Mouse (Mus musculus) kidney, postnatal 25 days (tissue): Measurements from ENCODE around the gene Agrp.
A peak's percentile ranks its signal among the peaks of the same experiment; 100 is the strongest.

Source experiments
- DNase-seq, 2 experiments: peaks; one replicate each; pipeline ENCODE4 v3.0.0; 2021; ENCODE audit warnings: mixed read lengths in 2 of 2

The Agrp gene

GRCm38 (mm10) chr8:105546384-105547350 is 90.5 kb downstream of the Agrp start:
- peak; percentile 55 to 68 for DNase-seq

GRCm38 (mm10) chr8:105545249-105545648 is 91.9 kb downstream of the Agrp start:
- peak in 1 of 2 experiments; percentile 28 for DNase-seq

GRCm38 (mm10) chr8:105544544-105545205 is 92.5 kb downstream of the Agrp start:
- peak; percentile 67 to 83 for DNase-seq

- DNase-seq, result peak in 1 of 2 experiments; percentile 5
These were observed 93.5 kb downstream of the Agrp start for GRCm38 (mm10) chr8:105543703-105544102.

DNA sequence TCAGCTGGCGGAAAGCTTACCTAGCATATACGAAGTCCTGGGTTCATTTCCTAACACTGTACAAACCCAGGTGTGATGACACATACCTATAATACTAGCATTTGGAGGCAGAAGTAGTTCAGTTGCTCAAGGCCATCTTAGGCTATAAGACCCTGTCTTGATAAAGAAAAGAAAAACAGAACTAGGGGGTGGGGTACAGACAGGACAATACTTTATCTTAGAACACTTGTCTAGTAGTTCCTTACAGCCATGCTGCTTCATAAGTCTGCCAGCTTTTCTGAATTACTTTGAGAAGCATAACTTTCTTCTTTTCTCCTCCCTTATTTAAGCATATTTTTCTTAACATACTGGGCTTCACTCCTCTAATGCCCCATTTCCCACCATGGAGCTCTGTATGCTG is 94.4 kb downstream of the Agrp start:
- no peak for DNase-seq

GRCm38 (mm10) chr8:105542032-105542656 is 95.0 kb downstream of the Agrp start:
- no peak for DNase-seq

DNA sequence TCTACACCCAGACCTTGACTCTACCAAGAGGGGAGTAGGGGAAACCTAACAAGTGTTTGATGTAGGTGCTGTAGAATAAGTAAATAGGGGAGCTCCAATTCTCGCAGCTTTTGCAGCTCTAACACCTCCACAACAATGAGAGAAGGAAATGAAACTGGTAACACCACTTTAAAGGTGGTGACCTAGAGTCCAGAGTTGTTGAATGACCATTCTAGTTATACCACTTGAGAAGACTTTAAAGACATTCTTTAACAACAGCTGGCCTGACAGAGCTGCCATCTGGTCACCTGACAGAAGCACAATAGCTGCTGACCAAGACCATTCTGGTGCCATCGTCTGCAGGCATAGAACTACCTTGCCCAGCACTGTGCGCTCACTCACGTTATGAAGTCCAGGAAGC is 98.3 kb downstream of the Agrp start:
- peak in 1 of 2 experiments; percentile 1 for DNase-seq

DNA sequence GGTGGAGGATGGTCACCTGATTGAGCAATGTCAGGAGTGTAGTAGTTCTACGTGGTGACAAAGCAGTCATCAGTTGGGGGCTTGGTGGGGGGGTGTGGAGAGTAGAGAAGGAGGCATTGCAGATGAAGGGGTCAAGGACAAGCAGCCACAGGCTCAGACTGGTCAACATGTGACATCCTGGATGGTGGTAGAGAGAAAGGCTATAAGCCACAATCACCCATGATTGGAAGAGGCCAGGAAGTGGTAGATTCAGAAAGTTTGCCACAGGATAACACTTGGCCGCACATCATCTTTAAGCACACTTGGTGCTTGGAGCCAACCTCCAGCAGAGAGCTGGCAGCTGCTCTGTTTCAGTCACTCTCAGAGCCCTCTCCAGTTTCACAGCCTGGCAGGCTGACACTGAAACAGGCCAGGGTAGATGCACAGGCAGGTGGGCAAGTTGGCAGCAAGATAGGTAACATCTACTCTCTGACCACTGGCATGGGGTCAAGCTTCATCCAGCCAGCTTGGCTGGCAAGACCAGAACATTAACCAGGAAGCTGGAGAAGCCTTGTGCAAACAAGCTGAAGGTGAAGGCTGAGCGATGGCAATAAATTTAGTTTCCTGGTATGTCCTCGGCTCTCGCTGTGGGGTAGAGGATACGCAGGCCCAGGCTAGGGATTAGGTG is 100.0 kb downstream of the Agrp start:
- DNase-seq, result peak in 1 of 2 experiments; percentile 1

DNA sequence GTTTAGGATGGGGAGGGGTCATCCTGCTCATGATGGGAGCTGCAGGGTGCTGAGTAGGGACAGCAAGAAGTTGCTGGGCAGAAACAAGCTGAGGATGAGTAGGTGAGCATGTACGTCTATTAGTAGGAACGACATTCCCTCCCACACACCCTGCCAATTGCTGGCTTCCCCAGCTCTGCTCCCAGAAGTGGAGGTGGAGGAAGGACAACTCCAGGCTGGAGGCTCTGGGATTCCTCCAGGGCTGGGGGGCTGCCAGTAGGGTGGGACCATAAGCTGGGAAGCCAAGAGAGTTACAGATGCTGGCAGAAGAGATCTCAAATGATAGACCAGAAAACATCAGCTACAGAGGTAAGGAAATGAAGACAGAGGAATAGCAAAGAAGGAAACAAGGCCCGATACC is 100.6 kb downstream of the Agrp start:
- DNase-seq, result peak in 1 of 2 experiments; percentile 1

GRCm38 (mm10) chr8:105533892-105534329 is 103.3 kb downstream of the Agrp start:
- peak; percentile 80 to 87 for DNase-seq

DNA sequence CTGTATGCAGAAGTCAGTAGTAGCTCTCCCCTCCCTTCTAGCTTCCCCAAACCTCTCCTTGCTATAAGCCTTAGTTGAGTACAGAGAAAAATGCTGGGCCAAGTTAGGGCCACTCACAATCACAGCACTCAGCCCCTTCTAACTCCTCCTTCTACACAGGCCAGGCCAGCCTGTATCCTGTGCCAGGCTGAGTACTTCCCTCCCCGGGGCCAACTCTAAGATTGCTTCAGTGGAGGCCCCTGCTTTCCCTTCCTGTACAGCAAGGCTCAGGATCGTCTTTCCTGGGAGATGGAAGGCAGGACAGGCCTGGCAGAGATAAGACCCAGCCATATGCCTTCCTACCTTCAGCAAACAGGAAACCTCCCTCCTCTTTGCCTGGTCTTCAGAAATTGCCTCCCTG is 103.8 kb downstream of the Agrp start:
- DNase-seq, result no peak

GRCm38 (mm10) chr8:105531774-105532173 is 105.4 kb downstream of the Agrp start:
- DNase-seq, result peak; percentile 69 to 77

GRCm38 (mm10) chr8:105529271-105529670 is 107.9 kb downstream of the Agrp start:
- peak; percentile 30 to 39 for DNase-seq

DNA sequence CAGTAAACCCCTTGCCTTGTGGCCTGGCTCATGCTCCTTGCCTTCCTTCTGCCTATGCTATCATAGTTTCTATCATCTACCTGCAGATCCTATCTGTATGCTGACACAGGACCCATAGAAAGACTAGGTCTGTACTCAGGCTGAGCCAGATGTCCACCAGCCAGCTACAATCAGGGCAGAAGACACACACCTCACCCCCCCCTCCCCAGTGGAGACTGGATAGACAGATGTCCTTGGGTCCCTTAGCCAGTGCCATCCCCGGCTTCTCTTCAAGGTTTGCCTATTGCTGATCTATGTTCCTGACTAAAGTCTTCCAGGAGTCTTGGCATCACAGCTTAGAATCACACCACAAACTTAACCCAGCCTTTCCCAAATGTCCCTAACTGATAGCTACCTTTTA is 109.0 kb downstream of the Agrp start:
- DNase-seq, result peak in 1 of 2 experiments; percentile 22

DNA sequence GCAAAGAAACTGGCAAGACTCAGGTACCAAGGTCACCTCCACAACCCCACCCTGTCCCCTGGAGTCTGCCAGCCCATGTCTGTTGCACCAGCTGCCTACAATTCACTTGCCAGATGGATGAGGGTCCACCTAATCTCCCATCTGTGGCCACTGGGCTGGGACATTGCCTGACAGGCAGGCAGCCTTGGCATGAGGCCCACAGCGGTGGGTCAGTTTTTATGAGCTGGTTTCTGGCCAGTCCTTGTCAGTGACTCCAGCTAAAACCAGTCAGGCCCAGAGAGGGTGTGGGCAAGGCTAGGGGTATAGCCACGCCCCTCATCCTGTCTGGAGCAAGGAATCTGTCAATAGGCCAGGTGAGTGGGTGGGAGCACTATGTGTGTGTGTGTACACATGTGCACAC is 110.1 kb downstream of the Agrp start:
- DNase-seq, result peak; percentile 80 to 89

DNA sequence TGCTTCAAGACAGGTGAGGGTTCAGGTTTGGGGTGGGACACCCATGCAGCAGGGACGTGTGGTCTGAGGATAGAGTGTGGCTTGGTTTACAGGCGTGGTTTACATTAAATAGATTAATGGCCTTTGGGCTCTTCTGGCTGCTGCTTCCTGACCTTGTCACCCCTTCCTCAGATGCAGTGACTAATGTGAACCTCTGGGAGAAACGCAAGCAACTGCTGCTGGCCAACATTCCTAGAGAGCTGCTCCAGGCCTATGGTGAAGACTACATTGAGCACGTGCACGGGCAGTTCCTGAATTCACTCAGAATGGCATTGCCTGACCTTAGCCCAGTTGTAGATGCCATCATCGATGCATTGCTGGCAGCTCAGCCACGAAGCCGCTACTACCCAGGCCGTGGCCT is 114.3 kb downstream of the Agrp start:
- DNase-seq, result peak in 1 of 2 experiments; percentile 32

DNA sequence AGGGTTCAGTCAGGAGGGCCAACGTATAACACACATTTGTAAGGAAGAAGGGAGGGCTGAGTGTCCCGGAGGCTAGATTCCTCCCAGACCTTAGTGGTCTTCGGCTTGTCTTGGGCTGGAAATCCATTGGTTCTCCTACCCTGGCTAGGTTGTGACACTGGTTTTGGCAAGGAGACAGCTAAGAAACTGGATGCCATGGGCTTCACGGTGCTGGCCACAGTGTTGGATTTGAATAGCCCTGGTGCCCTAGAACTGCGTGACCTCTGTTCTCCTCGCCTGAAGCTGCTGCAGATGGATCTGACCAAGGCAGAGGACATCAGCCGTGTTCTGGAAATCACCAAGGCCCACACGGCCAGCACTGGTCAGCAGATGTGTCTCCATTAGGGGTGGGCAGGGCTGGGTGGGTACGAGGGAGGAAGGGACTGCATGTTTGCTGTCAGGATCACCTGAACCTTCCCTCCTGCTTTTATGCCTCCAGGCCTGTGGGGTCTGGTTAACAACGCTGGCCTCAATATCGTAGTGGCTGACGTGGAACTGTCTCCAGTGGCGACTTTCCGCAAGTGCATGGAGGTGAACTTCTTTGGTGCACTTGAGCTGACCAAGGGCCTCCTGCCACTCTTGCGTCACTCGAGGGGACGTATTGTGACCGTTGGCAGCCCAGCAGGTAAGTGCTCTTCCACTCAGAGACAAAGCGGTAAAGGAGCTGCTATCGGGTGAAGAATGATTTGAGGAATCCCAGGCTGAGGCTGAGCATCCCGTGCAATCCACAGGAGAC is 115.0 kb downstream of the Agrp start:
- DNase-seq, result peak in 1 of 2 experiments; percentile 37

GRCm38 (mm10) chr8:105521061-105521460 is 116.1 kb downstream of the Agrp start:
- DNase-seq, result no peak

GRCm38 (mm10) chr8:105520521-105520920 is 116.7 kb downstream of the Agrp start:
- DNase-seq, result no peak

GRCm38 (mm10) chr8:105519591-105519990 is 117.6 kb downstream of the Agrp start:
- no peak for DNase-seq

DNA sequence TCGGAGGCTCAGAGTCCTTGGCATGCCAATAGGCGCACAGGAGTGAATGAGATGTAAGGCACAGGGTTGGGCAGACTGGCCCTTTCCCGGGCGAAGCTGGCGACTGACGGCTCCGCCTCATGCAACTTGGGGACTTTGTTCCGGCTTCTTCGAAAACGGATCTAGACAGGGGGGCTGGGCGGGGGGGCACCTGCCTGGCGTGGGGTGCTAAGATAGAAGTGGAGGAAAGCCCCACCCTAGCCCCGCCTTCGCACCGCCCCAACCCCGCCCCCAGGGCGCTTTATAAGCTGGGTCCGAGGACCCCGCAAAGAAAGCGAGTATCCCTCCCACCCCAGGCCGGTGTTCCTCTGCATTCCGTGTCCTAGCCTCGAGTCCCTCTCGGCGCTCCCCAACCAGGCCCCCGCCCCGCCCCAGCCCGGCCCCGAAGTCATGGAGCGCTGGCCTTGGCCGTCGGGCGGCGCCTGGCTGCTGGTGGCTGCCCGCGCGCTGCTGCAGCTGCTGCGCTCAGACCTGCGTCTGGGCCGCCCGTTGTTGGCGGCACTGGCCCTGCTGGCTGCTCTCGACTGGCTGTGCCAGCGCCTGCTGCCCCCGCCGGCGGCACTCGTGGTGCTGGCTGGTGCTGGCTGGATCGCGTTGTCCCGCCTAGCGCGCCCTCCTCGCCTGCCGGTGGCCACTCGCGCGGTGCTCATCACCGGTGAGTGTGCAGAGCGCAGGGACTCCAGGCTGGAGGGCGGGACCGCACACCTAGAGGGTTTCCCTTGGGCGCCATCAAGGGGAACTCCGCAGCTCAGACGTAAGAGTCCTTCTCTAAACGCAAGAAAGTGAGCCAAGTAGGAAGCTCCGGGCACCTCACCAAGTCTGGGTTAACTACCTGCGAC is 118.5 kb downstream of the Agrp start, which contains the start of gene Hsd11b2:
Gene Hsd11b2, plus strand, starts transcription at position 320 of the 878 bp plus-strand sequence.
- peak; percentile 56 to 79 for DNase-seq
